Mouse (Mus musculus) thymus, adult 2 months (tissue): ENCODE data around the gene Tet1.

Experiments
- CTCF ChIP-seq: fragments of 200-500 bp; IDR thresholded peaks from 2 replicates; pipeline ENCODE4 v1.5.1; 2012; ENCODE audit warnings: mild to moderate bottlenecking, control low read depth, low read length, moderate library complexity, borderline replicate concordance; ENCODE audit not compliant: control insufficient read depth, poor library complexity, insufficient read depth; ENCODE audit errors: extremely low read depth
- POLR2A ChIP-seq: fragments of 200-500 bp; IDR thresholded peaks from 2 replicates; pipeline ENCODE4 v1.6.1; 2012; ENCODE audit warnings: mild to moderate bottlenecking, low read length, control low read depth, moderate library complexity; ENCODE audit not compliant: control insufficient read depth, poor library complexity, insufficient read depth; ENCODE audit errors: extremely low read depth

DNA sequence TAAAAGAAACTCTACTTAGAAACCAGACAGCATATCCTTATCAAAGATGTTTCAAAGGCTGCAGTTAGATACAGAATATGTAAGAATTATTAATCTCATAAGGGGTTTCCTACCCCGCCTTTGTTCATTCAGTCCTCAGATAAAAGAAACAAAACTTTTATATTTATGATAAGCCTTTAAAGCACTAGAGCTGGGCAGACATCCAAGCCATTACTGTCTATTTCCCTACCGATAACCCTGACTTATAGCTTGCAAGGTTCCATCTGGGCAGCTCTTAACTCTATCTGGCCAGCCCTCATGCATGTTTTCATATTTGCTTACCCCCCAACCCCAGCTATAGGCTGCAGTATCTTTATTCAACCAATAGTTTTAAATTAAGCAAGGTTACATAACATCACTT is 77.2 kb downstream of the Tet1 start:
- TF ChIP-seq CTCF (no peak), POLR2A (no peak)
